23 mouse cellular contexts compared by ENCODE assay signal in the genomic region with DNA sequence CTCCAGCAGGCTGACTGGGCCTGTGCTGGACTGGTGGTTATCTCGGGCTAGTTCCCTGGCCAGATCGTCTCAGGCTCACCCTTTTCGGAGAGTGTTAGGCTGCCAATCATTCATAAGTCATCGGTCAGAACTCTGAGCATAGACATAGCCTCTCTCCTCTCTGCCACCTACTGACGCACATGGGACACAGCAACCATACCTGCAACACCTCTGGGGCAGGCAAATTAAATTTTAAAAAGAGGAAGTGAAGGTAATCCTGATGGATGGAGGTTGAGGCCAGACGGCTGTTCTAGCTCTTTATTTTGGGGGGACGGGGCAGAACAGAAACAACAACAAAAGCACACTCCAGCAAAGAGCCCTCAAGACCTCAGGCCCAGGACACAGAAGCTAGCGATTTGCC. TPM values are rescaled to one million over a fixed set of nuclear protein-coding genes. Genes with fewer than 3 reads are reported as not detected.
DNase-seq lines count a peak whose midpoint lies in the region; ATAC-seq and TF ChIP-seq lines count a peak whose summit lies in the region.
"Had no signal": no experiment of that assay in that cellular context is flagged by ENCODE, and none has a peak within 500 bp of the region (broad histone marks: within the 10 kb centered on the region; RNA-seq: fewer than 3 reads in every experiment).

No protein-coding gene starts in this region.

- H3K4me1 ChIP-seq in heart, adult 2 months (ENCODE audit: control insufficient read depth, insufficient read depth, low read length) = peaks cover 4% of the 10 kb centered on the region
- H3K4me1 ChIP-seq in heart, embryonic 11.5 days (ENCODE audit: control insufficient read depth, insufficient read depth, low read length) = peaks cover 13% of the 10 kb centered on the region; the same call in 1 of the 2 replicates
- H3K4me1 ChIP-seq in limb, embryonic 15.5 days = peaks cover 15% of the 10 kb centered on the region
- peaks cover 13% of the 10 kb centered on the region for H3K4me1 ChIP-seq in limb, embryonic 10.5 days
- H3K4me1 ChIP-seq in CH12.LX (ENCODE audit: control insufficient read depth in 1 of 2, insufficient read depth in 2 of 2) = peaks cover 0 to 6% of the 10 kb centered on the region in 2 experiments; a peak in 2 of 4 replicates
- H3K4me1 ChIP-seq: liver, embryonic 13.5 days had no signal

- dilution Hi-C loops in CH12.LX (cut with MboI; ENCODE audit: extremely low pct_ligation_motif_present, extremely low pct_unique_long_range_greater_than_20kb, low sequenced_read_pairs) = no loop called here

- TF ChIP-seq CTCF in heart, adult 2 months (IDR thresholded peaks at IDR 0.05) = peak; percentile 62
- peak in 1 of 2 experiments; percentile 67; a peak in 2 of 4 replicates for TF ChIP-seq CTCF in CH12.LX (conservative IDR thresholded peaks at IDR 0.05 in 1 of 2, IDR thresholded peaks at IDR 0.05 in 1 of 2; ENCODE audit: low read depth in 2 of 2, low read length in 2 of 2)

- no peaks in the 10 kb centered on the region for H3K9me3 ChIP-seq in heart, embryonic 11.5 days (replicated peaks; ENCODE audit: control insufficient read depth, low read length)
- H3K9me3 ChIP-seq in limb, embryonic 15.5 days = no peaks in the 10 kb centered on the region
- H3K9me3 ChIP-seq in limb, embryonic 10.5 days (replicated peaks) = no peaks in the 10 kb centered on the region
- no peaks in the 10 kb centered on the region for H3K9me3 ChIP-seq in CH12.LX (replicated peaks; ENCODE audit: low read length)
- H3K9me3 ChIP-seq: embryonic facial prominence, embryonic 13.5 days; G1E; hindbrain, embryonic 15.5 days; liver, embryonic 13.5 days; midbrain, embryonic 12.5 days had no signal

- no peak overlapping the region for H3K27ac ChIP-seq in heart, adult 2 months
- no peak overlapping the region for H3K27ac ChIP-seq in heart, embryonic 11.5 days (ENCODE audit: low read depth, low read length)
- no peak overlapping the region for H3K27ac ChIP-seq in limb, embryonic 15.5 days
- H3K27ac ChIP-seq in limb, embryonic 10.5 days = no peak overlapping the region
- H3K27ac ChIP-seq in CH12.LX (ENCODE audit: insufficient read depth, low read depth) = no peak overlapping the region
- H3K27ac ChIP-seq: embryonic facial prominence, embryonic 13.5 days; hindbrain, embryonic 15.5 days; liver, embryonic 13.5 days; macrophage; midbrain, embryonic 12.5 days had no signal

- no peak for DNase-seq in heart, adult 2 months
- no peak for DNase-seq in limb, embryonic 10.5 days (ENCODE audit: low spot score)
- DNase-seq in CH12.LX (ENCODE audit: extremely low read depth) (peak; percentile 31), R1 (ENCODE audit: low read depth, low spot score) (peak; percentile 29)
- DNase-seq in frontal cortex, postnatal 36 days (ENCODE audit: low spot score in 2 of 2) = no peak
- no peak for DNase-seq in embryo, embryonic 10.5 days (ENCODE audit: low spot score)
- DNase-seq: adrenal gland, postnatal 14 days; B cell, adult 2 months; cerebellum, adult 8-10 months; gastrocnemius, postnatal 14 days; heart, postnatal 14 days; kidney, adult 2 months; kidney, postnatal 25 days; liver, embryonic 13.5 days; thymus, adult 2 months had no signal

- H3K79me2 ChIP-seq in heart, adult 2 months (replicated peaks; ENCODE audit: control insufficient read depth, insufficient read depth, low read length) = no peaks in the 10 kb centered on the region
- no peaks in the 10 kb centered on the region for H3K79me2 ChIP-seq in CH12.LX (replicated peaks; ENCODE audit: control insufficient read depth, extremely low read depth, insufficient read depth, poor library complexity, severe bottlenecking)

- intact Hi-C loops in heart, adult 2 months (cut with DNase I) = no loop called here

- in situ Hi-C loops in CH12.LX (cut with MboI; ENCODE audit: low pct_ligation_motif_present, low pct_unique_long_range_greater_than_20kb, low sequenced_read_pairs) = no loop called here

- TF ChIP-seq POLR2A in heart, adult 2 months (IDR thresholded peaks at IDR 0.05; ENCODE audit: insufficient read depth, low read depth, low read length) = no peak
- TF ChIP-seq POLR2A in CH12.LX (IDR thresholded peaks at IDR 0.05; ENCODE audit: low read depth, low read length) = no peak

- H3K36me3 ChIP-seq in heart, adult 2 months (ENCODE audit: control insufficient read depth, insufficient read depth, low read length) = no peaks in the 10 kb centered on the region
- no peaks in the 10 kb centered on the region for H3K36me3 ChIP-seq in heart, embryonic 11.5 days (ENCODE audit: control insufficient read depth, insufficient read depth, low read length)
- no peaks in the 10 kb centered on the region for H3K36me3 ChIP-seq in limb, embryonic 15.5 days
- no peaks in the 10 kb centered on the region for H3K36me3 ChIP-seq in limb, embryonic 10.5 days
- H3K36me3 ChIP-seq in CH12.LX (replicated peaks in 1 of 2; ENCODE audit: control insufficient read depth in 1 of 2, insufficient read depth in 1 of 2, low read length in 1 of 2) = no peaks in the 10 kb centered on the region
- H3K36me3 ChIP-seq: embryonic facial prominence, embryonic 13.5 days; G1E; hindbrain, embryonic 15.5 days; liver, embryonic 13.5 days; midbrain, embryonic 12.5 days had no signal

- no peak for TF ChIP-seq EP300 in heart, adult 2 months (IDR thresholded peaks at IDR 0.05; ENCODE audit: insufficient read depth, low read depth, low read length)
- TF ChIP-seq EP300 in CH12.LX (IDR thresholded peaks at IDR 0.05; ENCODE audit: low read length) = no peak

- no peak for ATAC-seq in heart, embryonic 11.5 days (replicated peaks; ENCODE audit: insufficient number of reproducible peaks, low FRiP score, low TSS enrichment)
- 0 out of 2 replicates have a peak, but pooled peaks have one; percentile 17 for ATAC-seq in limb, embryonic 15.5 days (ENCODE audit: insufficient number of reproducible peaks, low FRiP score, low TSS enrichment, low read depth)

- H3K27me3 ChIP-seq in heart, adult 2 months (ENCODE audit: control insufficient read depth, insufficient read depth, low read length) = no peaks in the 10 kb centered on the region
- H3K27me3 ChIP-seq in heart, embryonic 11.5 days (ENCODE audit: control insufficient read depth, insufficient read depth, low read length) = peaks cover 13% of the 10 kb centered on the region
- H3K27me3 ChIP-seq in limb, embryonic 15.5 days = peaks cover 19% of the 10 kb centered on the region
- peaks cover 32% of the 10 kb centered on the region for H3K27me3 ChIP-seq in limb, embryonic 10.5 days (ENCODE audit: low read depth, poor library complexity, severe bottlenecking)
- peaks cover 74% of the 10 kb centered on the region for H3K27me3 ChIP-seq in CH12.LX (replicated peaks)
- H3K27me3 ChIP-seq: hindbrain, embryonic 15.5 days had no signal

- H3K9ac ChIP-seq in heart, adult 2 months (ENCODE audit: low read depth, low read length) = no peak overlapping the region
- no peak overlapping the region for H3K9ac ChIP-seq in heart, embryonic 11.5 days (ENCODE audit: low read depth, low read length)
- H3K9ac ChIP-seq in limb, embryonic 15.5 days = no peak overlapping the region
- H3K9ac ChIP-seq in CH12.LX (ENCODE audit: insufficient read depth, low read depth) = no peak overlapping the region
- H3K9ac ChIP-seq: embryonic facial prominence, embryonic 13.5 days; hindbrain, embryonic 15.5 days; liver, embryonic 13.5 days; midbrain, embryonic 12.5 days had no signal

- no peak overlapping the region for H3K4me2 ChIP-seq in heart, embryonic 11.5 days
- no peak overlapping the region for H3K4me2 ChIP-seq in limb, embryonic 15.5 days
- H3K4me2 ChIP-seq in CH12.LX (ENCODE audit: insufficient read depth, low read depth, poor library complexity, severe bottlenecking) = no peak overlapping the region; the same call in 1 of the 2 replicates
- H3K4me2 ChIP-seq: embryonic facial prominence, embryonic 13.5 days; hindbrain, embryonic 15.5 days; liver, embryonic 13.5 days; midbrain, embryonic 12.5 days had no signal

- TF ChIP-seq RAD21 in CH12.LX (IDR thresholded peaks at IDR 0.05; ENCODE audit: low read depth, low read length) = peak; percentile 43

- no peak overlapping the region for H3K4me3 ChIP-seq in heart, adult 2 months
- H3K4me3 ChIP-seq in heart, embryonic 11.5 days (ENCODE audit: low read depth, low read length) = no peak overlapping the region
- H3K4me3 ChIP-seq in limb, embryonic 15.5 days = no peak overlapping the region
- H3K4me3 ChIP-seq in limb, embryonic 10.5 days = no peak overlapping the region
- no peak overlapping the region for H3K4me3 ChIP-seq in CH12.LX (replicated peaks in 1 of 3; ENCODE audit: low read depth in 2 of 3, low read length in 2 of 3, poor library complexity in 1 of 3)
- H3K4me3 ChIP-seq: embryonic facial prominence, embryonic 13.5 days; hindbrain, embryonic 15.5 days; liver, embryonic 13.5 days; midbrain, embryonic 12.5 days; myocyte had no signal

- WGBS in heart, adult 2 months = 61% methylated on average over 8 of the region's 8 CpGs
- 48% methylated on average over 8 of the region's 8 CpGs for WGBS in heart, embryonic 11.5 days (ENCODE audit: insufficient replicate concordance)
- 62% methylated on average over 8 of the region's 8 CpGs for WGBS in limb, embryonic 15.5 days
- WGBS in limb, embryonic 10.5 days = 64% methylated on average over 8 of the region's 8 CpGs

TF ChIP-seq in CH12.LX, 34 proteins besides CTCF, POLR2A, EP300 and RAD21:
- TF ChIP-seq MXI1 (IDR thresholded peaks at IDR 0.05; ENCODE audit: low read depth, low read length) (no peak), GABPA (IDR thresholded peaks at IDR 0.05; ENCODE audit: insufficient replicate concordance, low read depth, low read length) (no peak), SMC3 (IDR thresholded peaks at IDR 0.05; ENCODE audit: low read depth, low read length) (peak; percentile 72)
TF ChIP-seq in CH12.LX: peak in this region for 1.

RNA-seq across cellular contexts. Expression of gene Laptm5, which starts 55.3 kb away (rescaled TPM):
- total RNA-seq in heart, adult 2 months (2021) = 10 to 100 TPM; 15.5 to 22.8 TPM
- polyA plus RNA-seq in heart, adult 2 months (2012; rRNA removed) = 44.1 and 59.4 TPM in 2 replicates
- polyA plus RNA-seq in heart, embryonic 11.5 days (2014; fragmentation: Nextera tagmentation; extraction: Ambion mirVana) = 15.0 and 18.2 TPM in 2 replicates
- 59.7 and 67.1 TPM in 2 replicates for polyA plus RNA-seq in limb, embryonic 15.5 days (2015; fragmentation: Nextera tagmentation; extraction: Ambion mirVana)
- 10.5 and 15.4 TPM in 2 replicates for polyA plus RNA-seq in limb, embryonic 10.5 days (2016; fragmentation: Nextera tagmentation; extraction: Ambion mirVana)
- total RNA-seq in CH12.LX (2012; rRNA removed) (182 and 225 TPM in 2 replicates), CH12.LX (2014; rRNA removed) (32.3 and 41.1 TPM in 2 replicates)
- 486 and 594 TPM in 2 replicates for polyA plus RNA-seq in CH12.LX (2012; ENCODE audit: insufficient read length, low read depth)

Comparison
In these comparisons a context has a peak if more than half of its experiments do, and no peak if none do; other contexts are left out.
1. DNase-seq: peak in CH12.LX (single experiment) and R1 (single experiment); none in heart, adult 2 months (0 of 2), limb, embryonic 10.5 days (single experiment), frontal cortex, postnatal 36 days (0 of 2) and embryo, embryonic 10.5 days (single experiment).